Mouse (Mus musculus) mouse trophoblast stem cell (cell line): Measurements from ENCODE around the gene Ttll1.
"Not testable (repeated sequence)": the region's sequence is repeated elsewhere in the genome, so short reads cannot be mapped to it uniquely, and the experiment has no call there.

ENCODE experiments used
- in situ Hi-C, 2 experiments: fragments of 300-500 bp; cut with MseI, MboI; formaldehyde crosslinking; loops; 2 replicates in 1 of 2; 3 replicates in 1 of 2; pipeline ENCODE4 v1.15.1; 2025

The Ttll1 gene

DNA sequence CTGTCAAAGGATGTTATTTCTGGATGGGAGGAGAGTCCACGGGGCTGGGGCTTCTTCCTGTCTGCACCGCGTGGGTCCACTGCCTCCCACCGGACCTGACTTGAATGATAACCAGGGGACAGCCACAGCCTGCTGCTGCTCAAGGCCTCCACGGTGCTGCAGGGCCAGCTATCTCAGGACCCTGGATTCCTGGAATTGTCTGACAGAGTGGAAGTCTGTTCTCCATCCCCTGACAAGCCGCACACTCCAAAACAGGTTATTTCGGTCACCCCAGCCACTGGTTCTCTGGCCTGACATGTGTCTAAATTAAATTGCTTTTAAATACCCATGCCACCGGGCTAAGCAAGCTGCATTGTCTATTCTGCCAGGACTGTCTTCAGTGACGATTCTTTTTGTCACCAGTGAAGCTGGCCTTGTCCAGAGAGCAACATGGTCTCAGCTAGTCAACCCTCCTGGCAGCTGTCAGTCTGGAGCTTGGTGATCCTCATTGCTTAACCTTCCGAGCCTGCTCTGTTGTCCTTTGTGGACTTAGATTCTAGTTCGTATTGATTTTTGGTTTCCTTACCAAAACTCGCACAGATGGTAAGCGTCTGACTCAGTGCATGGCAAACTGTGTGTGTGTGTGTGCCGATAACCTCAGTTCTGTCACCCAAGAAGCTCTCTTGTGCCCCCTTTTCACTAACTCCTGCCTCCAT is 13.1 kb upstream of the Ttll1 start:
- in situ Hi-C loops, result no loop called here

DNA sequence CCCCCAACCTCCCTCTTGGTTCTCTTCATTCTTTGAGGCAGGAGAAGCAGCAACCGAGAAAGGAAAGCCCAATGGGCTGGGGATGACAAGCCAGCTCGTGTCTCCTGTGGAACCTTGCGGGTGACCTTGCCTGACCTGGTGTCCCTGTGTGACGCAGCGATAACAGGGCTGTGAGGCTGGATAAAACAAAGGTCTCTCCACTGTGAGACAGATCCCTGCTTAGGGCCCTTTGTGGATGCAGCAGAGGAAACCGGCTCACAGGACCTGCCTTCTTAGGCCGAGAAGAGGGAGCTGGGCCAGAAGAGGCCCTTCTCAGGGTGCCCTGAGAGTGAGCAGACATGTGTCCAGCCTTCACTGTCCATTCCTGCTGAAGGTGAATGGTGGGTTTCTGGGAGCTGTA is 12.5 kb upstream of the Ttll1 start:
- in situ Hi-C loops, result no loop called here

DNA sequence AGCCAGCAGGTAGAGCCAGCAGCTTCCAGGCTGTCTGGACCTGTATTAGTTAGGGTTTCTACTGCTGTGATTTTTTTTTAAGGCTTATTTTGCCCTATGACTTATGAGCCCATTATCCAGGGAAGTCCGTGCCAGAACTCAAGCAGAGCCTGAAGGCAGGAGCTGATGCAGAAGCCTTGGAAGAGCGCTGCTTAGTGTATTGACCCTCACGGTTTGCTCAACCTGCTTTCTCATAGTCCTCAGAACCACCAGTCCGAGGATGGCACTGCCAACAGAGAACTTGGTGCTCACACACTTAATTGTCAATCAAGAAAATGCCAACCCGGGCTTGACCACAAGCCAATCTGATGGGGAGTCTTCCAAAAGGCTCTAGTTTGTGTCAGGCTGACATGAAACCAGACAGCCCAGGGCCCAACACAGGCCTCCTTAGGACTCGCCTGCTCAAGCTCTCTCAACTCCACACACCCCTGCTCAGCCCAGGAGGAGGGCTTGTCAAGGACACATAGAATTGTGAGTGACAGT is 10.2 kb upstream of the Ttll1 start:
- in situ Hi-C loops, result no loop called here

DNA sequence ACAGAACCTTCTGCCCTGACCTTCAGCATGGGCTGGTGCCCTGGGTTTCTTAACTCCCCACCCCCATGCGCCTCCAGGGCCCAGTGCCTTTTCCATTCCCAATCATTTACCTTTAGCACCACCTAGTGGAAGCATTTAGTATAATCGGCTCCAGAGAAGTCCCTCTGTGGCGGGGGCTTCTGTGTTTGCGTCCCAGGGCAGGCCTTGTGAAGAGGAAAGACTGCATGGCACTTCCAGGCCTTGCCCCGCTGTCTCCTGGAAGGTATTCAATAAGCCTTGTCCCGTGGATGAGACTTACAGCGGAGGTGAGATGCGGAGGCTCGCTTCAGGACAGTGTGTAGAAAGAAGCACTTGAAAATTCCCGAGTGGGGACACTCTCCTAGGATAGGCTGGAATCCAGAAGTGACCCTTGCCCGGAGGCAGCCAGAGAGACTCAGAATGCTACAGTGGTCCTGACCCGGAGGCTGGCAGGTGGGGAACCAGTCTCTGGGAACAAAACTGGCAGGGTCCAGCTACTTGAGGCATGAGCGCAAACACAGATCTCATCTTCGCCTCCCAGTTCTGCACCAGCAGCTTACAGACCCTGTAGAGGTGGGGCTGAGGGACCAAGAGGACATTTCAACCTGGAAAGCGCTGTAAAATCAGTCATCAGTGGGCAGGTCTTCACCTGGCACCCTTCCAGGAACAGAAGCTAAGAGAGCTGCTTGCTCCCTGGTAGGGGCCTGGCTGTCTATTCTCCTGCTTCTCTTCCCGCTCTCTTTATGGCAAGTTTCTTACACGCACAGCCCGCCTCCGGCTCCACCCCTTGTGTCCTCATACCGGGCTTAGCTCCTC is 7.7 kb upstream of the Ttll1 start:
- in situ Hi-C loops, result no loop called here

DNA sequence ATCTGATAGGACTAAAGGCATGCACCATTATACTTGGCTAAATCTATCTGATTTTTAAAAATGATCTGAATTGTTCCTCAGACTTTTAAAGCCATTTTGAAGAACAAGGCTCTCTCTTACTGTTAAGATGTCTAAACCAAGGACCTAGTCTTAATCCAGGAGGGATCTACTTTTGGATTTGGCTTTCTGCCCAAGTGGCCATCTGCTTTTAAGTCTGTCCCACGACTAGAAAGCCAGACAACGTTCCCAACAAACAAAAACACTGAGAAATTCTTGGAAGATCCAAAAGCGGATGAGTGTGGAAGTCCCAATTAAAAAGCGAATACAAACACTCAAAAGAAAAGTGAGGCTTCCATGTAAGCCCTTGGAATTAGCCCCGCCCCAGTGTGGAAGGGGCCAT is 4.3 kb upstream of the Ttll1 start:
- in situ Hi-C loops, result no loop called here

DNA sequence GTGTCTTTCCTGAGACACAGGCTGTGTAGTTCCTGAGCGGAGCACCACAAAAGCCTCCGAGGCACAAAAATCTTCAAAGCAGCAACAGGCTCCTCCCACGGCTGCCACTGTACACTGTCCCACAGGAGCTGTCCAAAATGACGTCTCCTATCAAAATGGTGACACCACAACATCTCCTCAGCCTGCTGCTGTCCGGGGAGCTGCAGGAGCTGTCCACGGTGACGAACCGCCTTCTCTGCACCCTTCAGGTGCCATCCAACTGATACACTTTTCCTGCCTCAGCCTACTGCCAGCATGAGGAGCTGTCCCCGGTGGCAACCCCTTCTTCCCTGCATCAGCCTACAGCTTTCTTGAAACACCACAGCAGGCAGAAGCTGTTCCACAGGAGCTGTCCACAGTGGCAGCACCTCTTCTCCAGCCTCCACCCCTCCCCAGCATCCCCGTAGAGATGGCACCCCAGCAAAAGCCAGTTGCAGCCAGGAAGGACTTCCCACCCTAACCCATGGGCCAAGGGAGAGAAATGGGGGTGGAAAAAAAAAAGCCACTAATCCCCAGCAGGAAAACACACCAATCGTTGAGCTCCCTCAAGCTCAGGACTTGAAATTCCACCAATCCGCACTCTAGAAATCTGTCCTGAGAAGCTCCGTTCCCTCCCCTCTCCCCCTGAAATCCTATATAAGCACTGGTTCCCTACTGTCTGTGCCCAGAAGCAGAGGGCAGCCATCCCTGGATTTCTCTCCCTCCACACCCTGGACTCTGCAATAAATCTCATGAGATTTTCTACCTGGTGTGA is 2.0 kb upstream of the Ttll1 start:
- in situ Hi-C loops, result no loop called here

DNA sequence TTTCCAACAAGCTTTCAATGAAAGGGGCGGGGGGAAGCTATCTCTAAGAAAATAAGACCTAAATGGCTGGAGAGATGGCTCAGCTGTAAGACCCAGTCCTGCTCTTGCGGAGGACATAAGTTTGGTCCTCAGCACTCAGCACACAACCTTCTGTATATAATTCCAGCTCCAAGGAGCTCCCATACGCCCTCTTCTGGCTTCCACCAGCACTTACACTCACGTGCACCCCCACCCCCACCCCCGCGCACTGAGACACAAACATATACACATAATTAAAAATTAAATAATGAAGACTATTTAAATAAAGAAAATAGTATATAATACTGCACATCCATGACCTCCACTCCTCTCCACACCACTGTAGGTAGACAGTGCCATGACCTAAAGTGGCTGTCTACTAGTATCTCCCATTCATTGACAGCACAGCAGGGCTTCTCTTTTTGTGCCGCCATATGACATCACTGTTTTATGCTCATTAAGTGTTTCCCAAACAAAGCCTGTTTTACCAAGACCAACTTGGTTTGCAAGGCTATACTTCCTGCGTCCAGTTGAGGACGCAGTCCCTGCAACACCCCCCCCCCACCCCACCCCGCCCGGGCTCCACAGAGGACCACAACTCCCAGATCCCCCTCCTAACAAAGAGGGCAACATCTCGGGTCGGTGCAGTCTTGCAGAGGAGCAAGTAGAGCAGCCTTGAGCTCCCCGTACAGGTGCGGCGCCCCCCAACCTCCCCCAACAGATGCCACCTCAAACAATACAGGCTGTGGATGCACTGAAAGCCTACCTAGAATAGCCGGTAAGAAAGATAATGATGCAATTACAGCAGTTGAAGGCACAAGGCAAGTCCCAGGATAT is 516 bp downstream of the Ttll1 start:
- in situ Hi-C loops, result no loop called here

DNA sequence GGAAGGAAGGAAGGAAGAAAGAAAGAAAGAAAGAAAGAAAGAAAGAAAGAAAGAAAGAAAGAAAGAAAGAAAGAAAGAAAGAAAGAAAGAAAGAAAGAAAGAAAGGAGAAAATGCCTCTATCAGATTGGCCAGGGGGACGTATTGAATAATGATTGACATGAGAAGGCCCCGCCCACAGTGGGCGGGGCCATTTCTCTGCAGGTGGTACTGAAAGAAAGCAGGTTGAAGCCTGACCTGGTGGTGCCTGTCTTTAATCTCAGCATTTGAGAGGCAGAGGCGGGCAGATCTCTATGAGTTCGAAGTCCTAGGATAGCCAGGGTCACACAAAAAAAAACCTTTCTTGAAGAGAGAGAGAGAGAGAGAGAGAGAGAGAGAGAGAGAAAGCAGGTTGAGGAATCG is 9.2 kb downstream of the Ttll1 start:
- in situ Hi-C loops, result not testable (repeated sequence)

DNA sequence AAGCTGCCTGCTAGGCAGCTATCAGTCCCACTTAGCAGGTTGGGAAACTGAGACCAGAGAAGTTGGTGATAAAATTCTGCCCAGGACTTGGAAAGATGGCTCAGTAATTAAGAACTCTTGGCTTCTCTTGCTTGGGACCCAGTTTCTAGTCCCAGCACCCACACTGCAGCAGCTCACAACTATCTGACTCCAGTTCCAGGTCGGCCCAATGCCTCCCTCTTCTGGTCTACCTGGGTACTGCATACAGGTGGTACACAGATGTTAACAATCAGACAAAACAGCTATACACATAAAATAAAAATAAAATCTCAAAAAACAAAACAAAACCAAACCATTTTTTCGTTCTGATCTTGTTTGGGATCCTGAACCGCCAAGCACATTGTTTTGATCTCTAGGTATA is 10.3 kb downstream of the Ttll1 start:
- in situ Hi-C loops, result no loop called here

DNA sequence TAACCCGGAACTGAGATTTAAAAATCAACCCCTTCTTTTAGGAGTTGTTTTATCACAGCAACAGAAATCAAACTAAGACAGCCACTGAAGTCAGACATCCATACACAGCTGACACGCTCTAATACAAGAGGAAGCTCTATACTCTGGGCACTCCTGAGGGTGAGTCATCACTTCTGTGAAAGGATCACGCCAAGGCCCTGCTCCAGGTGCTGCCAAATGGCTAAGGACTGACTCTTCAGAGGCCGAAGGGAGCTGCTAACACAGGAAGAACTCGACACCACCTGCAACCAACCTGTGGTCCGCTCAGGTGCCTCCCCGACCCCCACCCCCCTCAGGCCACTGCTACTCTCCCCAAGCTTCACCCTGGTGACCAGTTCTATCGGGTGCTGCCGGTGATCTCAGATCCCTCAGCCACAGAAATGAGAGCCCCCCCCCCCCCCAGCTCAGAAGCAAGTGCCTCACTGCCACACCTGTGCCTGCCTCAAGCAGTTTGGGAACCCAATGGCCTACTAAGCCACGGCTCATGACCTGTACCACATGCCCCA is 11.4 kb downstream of the Ttll1 start:
- in situ Hi-C loops, result no loop called here

DNA sequence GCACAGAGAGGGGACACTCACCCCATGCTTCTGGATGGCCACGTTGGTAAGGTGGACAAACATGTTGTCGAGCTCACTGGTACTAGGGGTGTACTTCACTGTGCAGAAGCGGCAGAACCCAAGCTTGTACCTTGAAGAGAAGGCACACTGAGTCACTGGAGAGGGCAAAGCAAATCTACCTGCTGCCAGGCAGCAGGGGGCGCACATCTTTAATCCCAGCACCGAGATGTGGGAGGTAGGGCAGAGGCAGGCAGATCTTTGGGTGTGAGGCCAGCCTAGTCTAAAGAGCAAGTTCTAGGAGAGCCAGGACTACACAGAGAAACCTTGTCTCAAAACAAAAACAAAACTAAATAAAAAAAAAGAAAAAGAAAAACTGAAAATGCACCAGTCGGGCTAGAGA is 13.4 kb downstream of the Ttll1 start:
- in situ Hi-C loops, result no loop called here

DNA sequence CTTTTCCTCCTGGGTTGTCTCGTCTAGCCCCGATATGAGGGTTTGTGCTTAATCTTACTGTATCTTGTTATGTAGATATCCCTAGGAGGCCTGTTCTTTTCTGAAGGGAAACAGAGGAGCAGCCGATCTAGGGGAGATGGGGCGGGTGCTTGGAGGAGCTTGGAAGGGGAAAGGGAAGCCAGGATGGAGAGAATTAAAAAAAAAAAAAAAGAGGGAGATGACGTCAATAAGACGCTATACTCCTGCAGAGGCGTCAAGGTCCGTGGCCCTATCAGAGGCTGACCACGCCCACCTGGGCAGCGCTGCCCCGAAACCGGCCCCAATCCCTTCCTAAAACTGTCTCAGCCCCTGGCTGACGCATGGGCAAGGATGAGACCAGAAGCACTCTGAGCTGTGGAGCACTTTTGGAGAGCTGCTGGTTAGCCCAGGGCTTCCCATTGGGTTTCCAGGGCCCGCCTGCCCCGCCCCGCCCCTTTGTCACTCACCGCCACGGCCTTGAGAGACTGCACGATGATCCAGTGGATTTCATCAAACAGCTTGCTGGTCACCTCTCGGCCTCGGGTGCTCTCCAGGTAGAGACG is 14.8 kb downstream of the Ttll1 start:
- in situ Hi-C loops, result no loop called here

DNA sequence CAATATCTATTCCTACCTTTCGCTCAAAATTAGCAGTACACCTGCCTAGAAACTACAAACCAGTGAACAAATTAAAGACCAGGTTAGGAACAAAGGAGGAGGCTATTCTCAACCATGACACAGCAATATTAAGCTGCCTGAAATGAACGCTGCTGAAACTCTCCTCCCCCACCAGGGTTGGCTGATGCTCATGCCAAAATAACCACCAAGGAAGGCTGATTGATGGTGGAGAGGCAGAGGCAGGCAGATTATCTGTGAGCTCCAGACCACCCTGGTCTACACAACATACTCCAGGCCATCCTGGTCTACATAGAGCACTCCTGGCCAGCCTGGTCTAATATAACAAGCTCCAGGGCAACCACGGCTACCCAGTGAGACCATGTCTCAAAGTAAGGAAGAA is 15.5 kb downstream of the Ttll1 start:
- in situ Hi-C loops, result no loop called here

DNA sequence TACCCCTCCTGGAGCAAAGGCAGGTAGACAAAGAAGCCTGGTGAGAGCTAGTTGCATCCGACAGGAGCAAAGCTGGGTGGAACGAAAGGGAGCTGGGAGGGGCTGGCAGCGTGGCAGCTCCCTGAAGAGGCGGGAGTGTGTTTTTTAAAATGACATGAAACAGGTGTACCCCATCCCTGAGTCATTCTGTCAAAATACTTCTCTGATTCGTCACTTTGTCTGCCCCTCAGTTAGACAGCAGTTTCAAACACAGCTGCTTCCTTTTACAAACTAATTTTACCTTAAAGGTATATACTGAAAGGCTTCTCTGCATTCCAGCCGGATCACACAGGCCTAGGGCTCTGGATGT is 16.1 kb downstream of the Ttll1 start:
- in situ Hi-C loops, result no loop called here

DNA sequence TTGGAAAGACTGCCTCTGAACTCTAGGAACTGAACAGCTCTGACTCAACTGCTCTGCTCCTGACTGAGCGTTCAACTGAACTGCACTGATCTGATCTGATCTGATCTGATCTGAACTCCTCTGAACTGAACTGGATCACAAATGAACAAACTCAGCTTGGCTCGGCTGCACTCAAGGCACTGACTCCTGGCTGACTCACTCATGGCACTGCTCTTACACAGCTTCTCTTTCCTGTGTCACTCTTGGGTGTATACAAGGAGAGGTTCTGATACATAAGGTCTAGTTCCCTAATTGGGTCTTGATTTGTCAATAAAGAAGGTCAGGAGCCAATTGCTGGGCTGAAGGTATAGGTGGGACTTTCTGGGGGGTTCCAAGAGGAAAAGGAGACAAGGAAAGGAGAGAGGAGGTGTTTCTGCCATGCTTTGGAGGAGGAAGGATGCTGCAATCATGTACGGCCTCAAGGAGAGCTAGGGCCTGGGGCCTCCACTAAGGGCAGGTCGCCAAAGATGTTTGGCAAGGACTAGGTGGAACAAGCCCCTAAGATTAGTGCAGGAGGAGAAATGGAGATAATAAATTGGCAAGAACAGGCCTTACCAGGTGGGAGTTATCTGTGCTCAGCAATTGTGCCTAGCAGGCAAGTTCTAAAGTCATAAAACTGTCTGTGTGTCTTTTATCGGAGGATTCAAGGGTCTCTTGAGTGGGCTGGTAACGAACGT is 16.7 kb downstream of the Ttll1 start:
- in situ Hi-C loops, result no loop called here

DNA sequence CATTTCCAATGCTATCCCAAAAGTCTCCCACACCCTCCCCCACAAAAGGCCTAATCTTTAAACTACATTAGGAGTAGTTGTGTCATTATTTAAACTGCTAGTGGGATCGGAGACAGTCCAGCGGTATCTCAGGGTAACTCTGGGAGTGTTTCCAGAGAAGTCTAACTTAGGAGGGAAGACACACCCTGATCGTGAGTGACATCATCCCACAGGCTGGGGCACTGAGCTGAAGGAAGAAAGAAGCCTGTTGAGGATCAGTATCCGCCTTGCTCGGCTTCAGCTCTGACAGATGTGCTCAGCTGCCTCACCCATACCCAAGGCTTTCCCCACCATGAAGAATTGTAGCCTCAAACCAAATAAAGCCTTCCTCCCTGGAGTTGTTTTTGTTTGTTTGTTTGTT is 18.8 kb downstream of the Ttll1 start:
- in situ Hi-C loops, result no loop called here

DNA sequence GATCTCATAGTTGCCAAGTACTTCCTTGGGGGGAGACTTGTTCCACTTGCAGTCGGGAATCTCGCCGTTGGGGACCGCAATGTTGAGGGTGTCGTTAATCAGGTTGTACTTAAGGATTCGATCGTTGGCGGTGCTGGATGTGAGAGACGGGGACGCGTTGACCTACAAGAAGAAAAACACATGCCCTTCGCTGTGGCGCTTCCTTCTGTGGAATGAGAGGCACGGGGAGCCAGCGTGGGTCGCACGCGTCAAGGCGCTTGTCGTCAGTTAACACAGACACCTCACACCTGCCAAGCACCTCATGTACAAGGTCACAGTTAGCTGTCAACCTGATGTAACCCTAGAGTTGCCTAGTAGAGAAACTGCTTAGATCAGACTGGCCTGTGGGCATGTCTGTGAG is 21.2 kb downstream of the Ttll1 start:
- in situ Hi-C loops, result no loop called here

DNA sequence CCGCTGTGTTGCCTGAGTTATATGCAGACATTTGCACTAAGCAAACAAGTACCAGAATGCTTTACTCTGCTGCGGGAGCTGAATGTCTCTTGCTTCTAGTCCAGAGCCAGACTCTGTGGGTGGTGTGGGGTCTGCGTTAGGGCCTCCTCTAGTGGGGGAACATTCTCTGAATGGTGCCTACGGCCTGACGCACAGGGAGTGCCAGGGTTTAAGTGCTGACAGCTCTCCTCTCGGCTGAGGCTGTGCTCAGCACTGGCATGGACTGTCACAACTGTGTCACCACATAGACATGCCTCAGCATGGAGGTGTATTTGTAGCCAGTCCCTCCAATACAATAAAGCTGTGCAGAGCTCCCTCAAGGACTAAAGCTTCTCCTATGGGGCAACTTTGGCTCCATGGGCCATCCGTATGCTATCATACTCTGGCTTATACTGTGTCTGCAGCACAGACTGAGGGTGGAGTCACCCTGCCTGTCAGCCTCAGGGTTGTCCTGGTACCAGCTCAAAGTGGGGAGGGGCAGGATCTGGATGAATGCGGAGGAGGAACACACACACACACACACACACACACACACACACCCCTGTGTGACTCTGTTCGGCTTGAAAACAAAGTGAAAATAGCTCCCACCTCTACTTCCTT is 23.1 kb downstream of the Ttll1 start:
- in situ Hi-C loops, result no loop called here

DNA sequence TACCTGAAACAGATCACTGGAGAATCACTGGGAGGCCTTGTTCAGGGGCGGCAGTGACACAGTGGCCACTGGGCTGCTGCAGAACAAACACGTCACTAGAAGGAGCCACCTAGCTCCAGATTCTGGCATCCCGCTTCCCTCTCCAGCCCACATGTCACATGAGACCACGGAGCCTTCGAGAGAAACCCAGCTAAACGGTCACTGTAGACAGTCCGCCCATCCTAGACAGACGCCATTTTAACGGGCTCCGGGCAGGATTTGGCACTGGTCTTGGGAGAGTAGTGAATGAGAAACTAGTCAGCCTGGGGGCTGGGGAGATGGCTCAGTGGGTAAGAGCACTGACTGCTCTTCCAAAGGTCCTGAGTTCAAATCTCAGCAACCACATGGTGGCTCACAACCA is 26.4 kb downstream of the Ttll1 start:
- in situ Hi-C loops, result no loop called here

DNA sequence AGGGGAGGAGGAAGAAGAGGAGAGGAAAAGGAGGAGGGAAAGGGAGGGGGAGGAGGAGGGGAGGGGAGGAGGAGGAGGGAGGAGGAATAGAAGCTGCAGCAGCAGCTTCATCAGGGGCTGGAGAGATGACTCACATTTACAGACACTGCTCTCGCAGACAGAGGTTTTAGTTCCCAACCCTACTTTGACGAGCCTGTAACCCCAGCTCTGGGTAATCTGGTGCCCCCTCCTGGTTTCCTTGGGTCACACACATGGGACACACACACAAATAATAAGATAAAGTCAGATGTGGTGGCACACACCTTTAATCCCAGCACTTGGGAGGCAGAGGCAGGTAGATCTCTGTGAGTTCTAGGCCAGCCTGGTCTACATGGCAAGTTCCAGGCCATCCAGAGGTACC is 27.2 kb downstream of the Ttll1 start:
- in situ Hi-C loops, result no loop called here
